Mouse (Mus musculus): ENCODE data around the gene Pklr. TPM values are rescaled to one million over a fixed set of nuclear protein-coding genes. Genes with fewer than 3 reads are reported as not detected.

The Pklr gene
- 22.0 TPM for polyA plus RNA-seq (2021)

GRCm38 (mm10) chr3:89135958-89136357 lies at the start of gene Pklr:
TSS of gene Pklr (plus strand) at chr3:89136142.
- ATAC-seq, result no peak
- in situ Hi-C loops (cut with MboI; ENCODE audit: low pct_unique_long_range_greater_than_20kb), result no loop called here
- POLR2A ChIA-PET, result interaction anchor here (0.9 to 1.2 kb wide), 4 partner anchors 10 to 58 kb away, joined by 3 to 5 read pairs (median 4); partner anchors contain the start of genes Clk2 and Fdps
- no peak for DNase-seq (ENCODE audit: low read depth, low spot score)
- no peak for TF ChIP-seq CTCF (IDR thresholded peaks at IDR 0.05)
- CTCF ChIA-PET, result interaction anchor here (0.8 to 1.6 kb wide), 6 partner anchors 12 to 58 kb away, joined by 3 to 4 read pairs (median 3); no protein-coding TSS in a partner anchor
- H3K27me3 ChIP-seq, result no peaks in the 10 kb centered on the region

GRCm38 (mm10) chr3:89087338-89088110 lies 48.4 kb upstream of the Pklr start:
- POLR2A ChIA-PET, result interaction anchor here (0.6 to 1.1 kb wide), 6 partner anchors 8 to 184 kb away, joined by 3 to 6 read pairs (median 3); partner anchors contain the start of genes Scamp3 and Thbs3
- no peak for TF ChIP-seq CTCF (IDR thresholded peaks at IDR 0.05)
- no peaks in the 10 kb centered on the region for H3K27me3 ChIP-seq
- DNase-seq (ENCODE audit: low read depth, low spot score), result no peak
- in situ Hi-C loops (cut with MboI; ENCODE audit: low pct_unique_long_range_greater_than_20kb), result loop anchor here (5.0 kb wide), 2 partner anchors 105 to 130 kb away; partner anchors contain the start of gene Thbs3
- CTCF ChIA-PET, result interaction anchor here (0.9 to 2.2 kb wide), 16 partner anchors 9 to 157 kb away, joined by 3 to 9 read pairs (median 4); partner anchors contain the start of genes Hcn3 and Scamp3
- ATAC-seq, result no peak

GRCm38 (mm10) chr3:89088974-89089373 lies 47.0 kb upstream of the Pklr start:
- POLR2A ChIA-PET, result interaction anchor here (1.1 kb wide), 1 partner anchor 15 kb away, joined by 6 read pairs; no protein-coding TSS in a partner anchor
- ATAC-seq, result no peak
- in situ Hi-C loops (cut with MboI; ENCODE audit: low pct_unique_long_range_greater_than_20kb), result loop anchor here (5.0 kb wide), 2 partner anchors 103 to 128 kb away; partner anchors contain the start of gene Thbs3

GRCm38 (mm10) chr3:89089882-89090591 lies 45.9 kb upstream of the Pklr start:
- DNase-seq (ENCODE audit: low read depth, low spot score) (peak; percentile 68), ATAC-seq (peak; percentile 66)
- ChIA-PET CTCF (interaction anchor here (0.9 to 2.4 kb wide), 9 partner anchors 9 to 151 kb away, joined by 3 to 8 read pairs (median 4); partner anchors contain the start of genes Clk2 and Scamp3), POLR2A (interaction anchor here (0.6 to 1.6 kb wide), 6 partner anchors 70 to 1239 kb away, joined by 3 to 6 read pairs (median 4); partner anchors contain the start of genes Hcn3 and Thbs3)
- H3K27me3 ChIP-seq, result no peaks in the 10 kb centered on the region
- no peak for TF ChIP-seq CTCF (IDR thresholded peaks at IDR 0.05)
- in situ Hi-C loops (cut with MboI; ENCODE audit: low pct_unique_long_range_greater_than_20kb), result loop anchor here (5.0 kb wide), 3 partner anchors 67 to 127 kb away; partner anchors contain the start of gene Thbs3

More at GRCm38 (mm10) chr3:89088974-89089373, 47.0 kb upstream of the Pklr start:
- no peak for TF ChIP-seq CTCF (IDR thresholded peaks at IDR 0.05)
- no peaks in the 10 kb centered on the region for H3K27me3 ChIP-seq
- DNase-seq (ENCODE audit: low read depth, low spot score), result no peak
- CTCF ChIA-PET, result interaction anchor here (1.5 to 2.4 kb wide), 2 partner anchors 75 to 150 kb away, joined by 3 to 8 read pairs; partner anchors contain the start of gene Clk2

GRCm38 (mm10) chr3:89090694-89091655 lies 45.0 kb upstream of the Pklr start:
- ATAC-seq (peak; percentile 67), DNase-seq (ENCODE audit: low read depth, low spot score) (peak; percentile 57)
- CTCF ChIA-PET, result interaction anchor here (0.8 to 3.2 kb wide), 16 partner anchors 8 to 151 kb away, joined by 3 to 16 read pairs (median 4); partner anchors contain the start of genes Clk2 and Scamp3
- no peaks in the 10 kb centered on the region for H3K27me3 ChIP-seq
- TF ChIP-seq CTCF (IDR thresholded peaks at IDR 0.05), result no peak
- POLR2A ChIA-PET, result interaction anchor here (0.6 to 1.6 kb wide), 11 partner anchors 8 to 124 kb away, joined by 3 to 8 read pairs (median 5); partner anchors contain the start of genes Clk2, Fdps, Gm43738 and Hcn3
- in situ Hi-C loops (cut with MboI; ENCODE audit: low pct_unique_long_range_greater_than_20kb), result loop anchor here (5.0 kb wide), 1 partner anchor 66 kb away; no protein-coding TSS in a partner anchor

GRCm38 (mm10) chr3:89091811-89092508 lies 44.0 kb upstream of the Pklr start:
- ChIA-PET CTCF (interaction anchor here (0.8 to 3.2 kb wide), 10 partner anchors 7 to 150 kb away, joined by 3 to 16 read pairs (median 4); partner anchors contain the start of gene Scamp3), POLR2A (interaction anchor here (1.0 to 1.6 kb wide), 7 partner anchors 9 to 72 kb away, joined by 4 to 8 read pairs (median 5); partner anchors contain the start of genes Clk2, Fdps, Gm43738 and Hcn3)
- TF ChIP-seq CTCF (IDR thresholded peaks at IDR 0.05), result no peak
- ATAC-seq, result no peak
- H3K27me3 ChIP-seq, result no peaks in the 10 kb centered on the region
- no peak for DNase-seq (ENCODE audit: low read depth, low spot score)
- in situ Hi-C loops (cut with MboI; ENCODE audit: low pct_unique_long_range_greater_than_20kb), result loop anchor here (5.0 kb wide), 1 partner anchor 65 kb away; no protein-coding TSS in a partner anchor

GRCm38 (mm10) chr3:89092509-89093090 lies 43.3 kb upstream of the Pklr start:
- no peak for DNase-seq (ENCODE audit: low read depth, low spot score)
- no peaks in the 10 kb centered on the region for H3K27me3 ChIP-seq
- ATAC-seq, result no peak
- ChIA-PET CTCF (interaction anchor here (1.1 to 3.2 kb wide), 3 partner anchors 18 to 118 kb away, joined by 3 to 16 read pairs (median 5); no protein-coding TSS in a partner anchor), POLR2A (interaction anchor here (1.1 to 1.6 kb wide), 2 partner anchors 17 to 20 kb away, joined by 5 to 6 read pairs; no protein-coding TSS in a partner anchor)
- in situ Hi-C loops (cut with MboI; ENCODE audit: low pct_unique_long_range_greater_than_20kb), result loop anchor here (5.0 kb wide), 1 partner anchor 65 kb away; no protein-coding TSS in a partner anchor
- no peak for TF ChIP-seq CTCF (IDR thresholded peaks at IDR 0.05)

GRCm38 (mm10) chr3:89093175-89093574 lies 42.8 kb upstream of the Pklr start, which contains the start of gene Rusc1:
TSS of gene Rusc1 (minus strand) at chr3:89093311.
- TF ChIP-seq CTCF (IDR thresholded peaks at IDR 0.05), result no peak
- ChIA-PET POLR2A (no interaction called here), CTCF (interaction anchor here (3.2 kb wide), 1 partner anchor 18 kb away, joined by 16 read pairs; no protein-coding TSS in a partner anchor)
- ATAC-seq (no peak), DNase-seq (ENCODE audit: low read depth, low spot score) (no peak)
- in situ Hi-C loops (cut with MboI; ENCODE audit: low pct_unique_long_range_greater_than_20kb), result loop anchor here (5.0 kb wide), 1 partner anchor 64 kb away; no protein-coding TSS in a partner anchor
- H3K27me3 ChIP-seq, result no peaks in the 10 kb centered on the region

All from Patski (cell line).